Mouse (Mus musculus): Measurements from ENCODE around the gene Ino80b.

DNA sequence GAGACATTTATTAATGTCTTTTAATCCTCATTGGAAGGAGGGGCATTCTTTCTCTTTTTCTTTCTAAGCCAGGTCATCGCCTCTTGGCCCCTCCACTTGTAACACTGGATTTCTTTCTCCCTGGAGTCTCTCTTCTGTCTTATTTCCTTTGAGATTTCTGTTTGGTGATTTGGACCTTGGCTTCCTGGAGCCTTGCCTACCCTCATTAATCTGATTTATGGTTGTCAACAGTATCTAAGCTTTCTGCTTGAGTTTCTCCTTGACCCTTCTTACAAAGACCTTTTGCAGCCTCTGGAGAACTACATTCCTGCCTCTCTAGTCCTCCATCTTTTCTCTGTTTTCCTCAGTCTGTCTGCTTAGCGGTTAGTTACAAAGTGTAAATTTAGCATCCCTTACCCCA is 26.8 kb downstream of the Ino80b start:
- TF ChIP-seq CTCF (IDR thresholded peaks at IDR 0.05; ENCODE audit: extremely low read depth, insufficient read length, insufficient replicate concordance, low read depth, low read length), result no peak
- no peak for TF ChIP-seq POLR2A (IDR thresholded peaks at IDR 0.05; ENCODE audit: low read depth, low read length)

Measured in small intestine, adult 2 months (tissue).